Mouse (Mus musculus) E14TG2a.4 (cell line): ENCODE data around the gene Aup1.

Source experiments
- H3K27me3 ChIP-seq: 2 replicates; pipeline ENCODE4 v1.6.1; 2014; ENCODE audit warnings: low read length, control low read depth; ENCODE audit not compliant: insufficient read depth
- H3K36me3 ChIP-seq: 2 replicates; pipeline ENCODE4 v1.6.1; 2014; ENCODE audit warnings: low read length, control low read depth; ENCODE audit not compliant: insufficient read depth
- H3K4me1 ChIP-seq: replicated peaks from 2 replicates; pipeline ENCODE4 v1.6.1; 2014; ENCODE audit warnings: low read depth, low read length, control low read depth
- H3K4me3 ChIP-seq: replicated peaks from 2 replicates; pipeline ENCODE4 v1.5.1; 2014; ENCODE audit warnings: mild to moderate bottlenecking, low read length
- H3K9me3 ChIP-seq: 2 replicates; pipeline ENCODE4 v1.6.1; 2014; ENCODE audit warnings: low read length, control low read depth
- CTCF ChIP-seq: conservative IDR thresholded peaks from 2 replicates; pipeline ENCODE4 v1.5.1; 2014; ENCODE audit warnings: low read length
- NANOG ChIP-seq: IDR thresholded peaks from 2 replicates; pipeline ENCODE4 v1.6.1; 2014; ENCODE audit warnings: borderline replicate concordance, low read length, mixed read lengths
- POU5F1 ChIP-seq: IDR thresholded peaks from 2 replicates; pipeline ENCODE4 v1.6.1; 2014; ENCODE audit warnings: low read length, borderline replicate concordance

Gene Aup1

DNA sequence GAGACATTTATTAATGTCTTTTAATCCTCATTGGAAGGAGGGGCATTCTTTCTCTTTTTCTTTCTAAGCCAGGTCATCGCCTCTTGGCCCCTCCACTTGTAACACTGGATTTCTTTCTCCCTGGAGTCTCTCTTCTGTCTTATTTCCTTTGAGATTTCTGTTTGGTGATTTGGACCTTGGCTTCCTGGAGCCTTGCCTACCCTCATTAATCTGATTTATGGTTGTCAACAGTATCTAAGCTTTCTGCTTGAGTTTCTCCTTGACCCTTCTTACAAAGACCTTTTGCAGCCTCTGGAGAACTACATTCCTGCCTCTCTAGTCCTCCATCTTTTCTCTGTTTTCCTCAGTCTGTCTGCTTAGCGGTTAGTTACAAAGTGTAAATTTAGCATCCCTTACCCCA is 44.1 kb downstream of the Aup1 start:
- no peak overlapping the region for H3K4me3 ChIP-seq
- H3K27me3 ChIP-seq = peaks cover 55% of the 10 kb centered on the region
- H3K9me3 ChIP-seq = 0 out of 2 replicates have a peak, but pooled peaks cover 4% of the 10 kb centered on the region
- H3K4me1 ChIP-seq = peaks cover 23% of the 10 kb centered on the region
- TF ChIP-seq POU5F1 (no peak), CTCF (no peak), NANOG (no peak)
- H3K36me3 ChIP-seq = no peaks in the 10 kb centered on the region

- H3K9me3 ChIP-seq = no peaks in the 10 kb centered on the region
- H3K4me3 ChIP-seq = peak within 1 kb of the TSS; percentile 94
- peaks cover 3% of the 10 kb centered on the region; the same call in 1 of the 2 replicates for H3K36me3 ChIP-seq
- TF ChIP-seq POU5F1 (no peak), CTCF (peak; percentile 12; the same call in 1 of the 2 replicates), NANOG (no peak)
- peaks cover 24% of the 10 kb centered on the region for H3K4me1 ChIP-seq
- H3K27me3 ChIP-seq = peaks cover 50% of the 10 kb centered on the region
These were observed 47.0 kb downstream of the Aup1 start, which contains the start of the genes Ccdc142 and Gm42688 for GRCm38 (mm10) chr6:83101316-83101687. Gene Ccdc142 (plus strand): TSS chr6:83101601. Gene Gm42688 (plus strand): TSS chr6:83101617.

DNA sequence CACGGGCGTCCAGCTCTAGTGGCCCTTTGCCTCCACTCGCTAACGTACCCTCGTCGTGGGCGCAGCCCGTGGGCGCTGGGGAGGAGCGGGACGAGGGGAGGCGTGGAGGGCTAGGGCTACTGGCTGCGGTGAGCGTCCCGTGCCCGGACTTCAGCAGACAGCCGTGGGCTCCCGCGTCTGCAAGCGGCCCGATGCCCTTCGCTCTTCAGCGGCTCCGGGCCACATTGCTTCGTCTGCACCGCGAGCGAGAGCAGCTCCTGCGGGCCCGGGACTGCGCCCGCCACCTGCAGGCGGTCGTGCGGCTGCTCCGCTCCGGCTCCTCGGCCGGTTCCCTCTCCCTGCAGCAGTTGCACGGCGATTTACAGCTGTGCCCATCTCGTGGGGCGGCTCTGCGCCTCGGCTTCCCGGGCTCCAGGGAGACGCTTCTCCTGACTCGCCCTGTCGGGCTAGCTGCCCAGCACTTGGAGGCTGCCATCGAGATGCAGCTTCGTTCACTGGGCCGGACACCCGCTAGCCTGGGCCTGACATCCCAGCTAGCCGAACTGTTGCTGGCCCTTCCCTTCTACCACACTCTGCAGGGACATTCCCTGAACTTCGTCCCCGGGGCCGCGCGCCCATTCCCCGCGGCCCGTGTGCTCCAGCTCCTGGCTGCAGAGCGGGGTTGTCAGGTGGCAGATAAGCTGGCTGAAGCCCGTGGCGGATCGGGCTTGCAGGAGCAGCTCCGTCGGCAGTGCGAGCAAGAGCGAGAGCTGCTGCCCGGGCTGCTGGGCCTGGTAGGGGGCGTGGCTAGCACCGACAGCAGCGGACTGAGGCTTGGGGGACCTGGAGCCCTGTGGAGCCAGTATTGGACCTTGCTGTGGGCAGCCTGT is 47.6 kb downstream of the Aup1 start:
- peak overlapping the region; percentile 94 for H3K4me3 ChIP-seq
- H3K4me1 ChIP-seq = peaks cover 24% of the 10 kb centered on the region
- H3K9me3 ChIP-seq = no peaks in the 10 kb centered on the region
- peaks cover 7% of the 10 kb centered on the region; the same call in 1 of the 2 replicates for H3K36me3 ChIP-seq
- TF ChIP-seq CTCF (no peak), NANOG (no peak), POU5F1 (no peak)
- peaks cover 48% of the 10 kb centered on the region for H3K27me3 ChIP-seq

DNA sequence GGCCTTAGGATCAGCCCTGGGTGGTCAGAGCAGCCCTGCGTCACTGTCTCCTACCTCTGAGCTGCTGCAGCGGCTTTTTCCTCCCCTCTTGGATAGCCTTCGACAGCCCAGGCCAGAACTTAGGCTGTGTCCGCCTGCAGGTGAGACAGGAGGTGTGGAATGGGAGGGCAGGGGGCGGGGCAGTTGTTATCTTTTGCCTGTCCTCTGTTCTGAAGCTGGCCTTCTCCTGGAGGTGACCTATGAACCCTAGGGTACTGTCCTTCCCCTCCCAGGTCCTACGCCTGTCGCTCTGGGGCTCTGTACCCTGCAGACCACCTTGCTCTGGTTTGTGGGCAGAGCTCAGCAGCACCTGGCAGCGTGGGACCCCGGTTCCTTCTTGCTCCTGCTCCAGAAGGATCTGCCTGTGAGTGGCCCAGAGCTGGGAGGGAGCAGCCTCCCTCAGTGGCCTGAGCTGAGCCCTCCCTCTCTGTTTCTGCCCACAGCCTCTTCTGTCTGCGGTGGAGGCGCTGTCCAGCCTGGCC is 48.9 kb downstream of the Aup1 start:
- H3K4me3 ChIP-seq = no peak overlapping the region

DNA sequence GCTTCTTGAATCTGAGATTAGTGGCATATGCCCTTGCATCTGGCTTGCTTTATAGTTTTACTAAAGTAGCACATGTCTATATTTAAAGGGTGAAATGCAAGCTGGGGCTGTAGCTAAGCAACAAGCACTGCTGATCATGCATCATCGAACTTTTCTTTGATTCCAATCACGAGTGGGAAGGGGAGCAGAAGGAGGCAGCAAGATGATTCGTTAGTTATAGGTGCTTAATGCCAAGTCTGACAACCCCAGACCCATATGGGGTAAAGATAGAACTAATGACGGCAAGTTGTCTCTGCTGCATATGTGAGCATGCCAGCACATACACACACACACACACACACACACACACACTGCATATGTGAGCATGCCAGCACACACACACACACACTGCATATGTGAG is 49.8 kb downstream of the Aup1 start:
- Histone ChIP-seq H3K4me3 (no peak overlapping the region), H3K9me3 (no peaks in the 10 kb centered on the region), H3K4me1 (peaks cover 41% of the 10 kb centered on the region), H3K36me3 (peaks cover 13% of the 10 kb centered on the region; the same call in 1 of the 2 replicates), H3K27me3 (peaks cover 37% of the 10 kb centered on the region)
- no peak for TF ChIP-seq NANOG
- no peak for TF ChIP-seq CTCF

More for the DNA sequence above, 48.9 kb downstream of the Aup1 start:
- peaks cover 13% of the 10 kb centered on the region; the same call in 1 of the 2 replicates for H3K36me3 ChIP-seq
- no peaks in the 10 kb centered on the region for H3K9me3 ChIP-seq
- peaks cover 44% of the 10 kb centered on the region for H3K27me3 ChIP-seq
- peaks cover 36% of the 10 kb centered on the region for H3K4me1 ChIP-seq
- TF ChIP-seq POU5F1 (no peak), NANOG (no peak), CTCF (no peak)
